Mouse (Mus musculus) liver, embryonic 11.5 days (tissue): ENCODE measurements around the gene Palm2. TPM values are rescaled to one million over a fixed set of nuclear protein-coding genes. Genes with fewer than 3 reads are reported as not detected.

Experiments
- ATAC-seq: fragments of 200-750 bp; cut with Nextera tagmentation; replicated peaks from 2 replicates; pipeline ENCODE4 v1.8.0; 2017; ENCODE audit warnings: moderate number of reproducible peaks, mild to moderate bottlenecking, moderate TSS enrichment, moderate library complexity; ENCODE audit not compliant: low FRiP score
- DNase-seq: peaks from one replicate; pipeline ENCODE4 v3.0.0-alpha.2; 2017; ENCODE audit warnings: low spot score
- H3K27ac ChIP-seq: fragments of 300-500 bp; sonication (generic); 2 replicates; pipeline ENCODE4 v1.5.1; 2014; ENCODE audit warnings: mild to moderate bottlenecking, low read depth, low read length, control low read depth
- H3K27me3 ChIP-seq: fragments of 300-500 bp; sonication (generic); replicated peaks from 2 replicates; pipeline ENCODE4 v1.6.1; 2014; ENCODE audit warnings: low read length, mixed read lengths; ENCODE audit not compliant: control insufficient read depth, insufficient read depth
- H3K36me3 ChIP-seq: fragments of 300-500 bp; sonication (generic); 2 replicates; pipeline ENCODE4 v1.6.1; 2014; ENCODE audit warnings: mild to moderate bottlenecking, low read length, moderate library complexity, mixed read lengths; ENCODE audit not compliant: control insufficient read depth, insufficient read depth
- H3K4me1 ChIP-seq: fragments of 300-500 bp; sonication (generic); replicated peaks from 2 replicates; pipeline ENCODE4 v1.6.1; 2014; ENCODE audit warnings: low read length, mixed read lengths; ENCODE audit not compliant: control insufficient read depth, insufficient read depth
- H3K4me2 ChIP-seq: fragments of 300-500 bp; sonication (generic); 2 replicates; pipeline ENCODE4 v1.6.1; 2014; ENCODE audit warnings: mild to moderate bottlenecking, control low read depth, moderate library complexity
- H3K4me3 ChIP-seq: fragments of 300-500 bp; sonication (generic); 2 replicates; pipeline ENCODE4 v1.5.1; 2014; ENCODE audit warnings: low read depth, low read length, control low read depth
- H3K9ac ChIP-seq: fragments of 300-500 bp; sonication (generic); 2 replicates; pipeline ENCODE4 v1.6.1; 2014; ENCODE audit warnings: low read depth, low read length, control low read depth
- H3K9me3 ChIP-seq: fragments of 300-500 bp; sonication (generic); 2 replicates; pipeline ENCODE4 v1.6.1; 2016; ENCODE audit warnings: low read length, inconsistent platforms, mixed read lengths; ENCODE audit not compliant: control insufficient read depth
- WGBS: fragments of 180-500 bp; shearing (Covaris S2); extraction: QIAGEN DNeasy Blood & Tissue Kit; methylation state at CpG from one replicate; pipeline ENCODE4 v1.1.7; 2014; 5-methylcytosine and 5-hydroxymethylcytosine counted together
- polyA plus RNA-seq: library from polyadenylated mRNA; unstranded; fragments of >200 nt; fragmentation: Nextera tagmentation; extraction: Ambion mirVana; gene quantifications from 2 replicates; pipeline ENCODE4 v1.2.1, GENCODE M21; 2014

Palm2 gene
- polyA plus RNA-seq, 1 experiment from 2014 or later, result 0.71 TPM

GRCm38 (mm10) chr4:57434705-57435360 lies 786 bp downstream of the Palm2 start:
- 18% methylated on average over 19 of the region's 19 CpGs for WGBS
- Histone ChIP-seq H3K36me3 (no peaks in the 10 kb centered on the region), H3K27ac (no peak overlapping the region), H3K9me3 (no peaks in the 10 kb centered on the region), H3K9ac (no peak overlapping the region), H3K4me1 (0 out of 2 replicates have a peak, but pooled peaks cover 4% of the 10 kb centered on the region), H3K27me3 (peaks cover 45% of the 10 kb centered on the region), H3K4me2 (peak overlapping the region; percentile 89), H3K4me3 (peak overlapping the region; percentile 50)
- no peak for ATAC-seq
- no peak for DNase-seq

- H3K27me3 ChIP-seq, result peaks cover 45% of the 10 kb centered on the region
- H3K9ac ChIP-seq, result no peak overlapping the region
- DNase-seq, result no peak
- H3K4me2 ChIP-seq, result no peak overlapping the region
- H3K36me3 ChIP-seq, result no peaks in the 10 kb centered on the region
- H3K4me3 ChIP-seq, result no peak overlapping the region
- no peak overlapping the region for H3K27ac ChIP-seq
- ATAC-seq, result no peak
- H3K9me3 ChIP-seq, result no peaks in the 10 kb centered on the region
- H3K4me1 ChIP-seq, result 0 out of 2 replicates have a peak, but pooled peaks cover 4% of the 10 kb centered on the region
- 67% methylated on average over 4 of the region's 4 CpGs for WGBS
Observed at GRCm38 (mm10) chr4:57436286-57436685, 2.2 kb downstream of the Palm2 start.

GRCm38 (mm10) chr4:57446082-57446481 lies 12.0 kb downstream of the Palm2 start:
- Histone ChIP-seq H3K36me3 (no peaks in the 10 kb centered on the region), H3K4me1 (no peaks in the 10 kb centered on the region), H3K27ac (no peak overlapping the region), H3K9ac (no peak overlapping the region), H3K9me3 (no peaks in the 10 kb centered on the region), H3K27me3 (no peaks in the 10 kb centered on the region), H3K4me2 (no peak overlapping the region), H3K4me3 (no peak overlapping the region)
- ATAC-seq (no peak), DNase-seq (no peak)
- 73% methylated on average over 2 of the region's 2 CpGs for WGBS

- WGBS, result 74% methylated on average over 4 of the region's 4 CpGs
- H3K4me1 ChIP-seq, result no peaks in the 10 kb centered on the region
- ATAC-seq (no peak), DNase-seq (no peak)
- no peak overlapping the region for H3K9ac ChIP-seq
- no peaks in the 10 kb centered on the region for H3K36me3 ChIP-seq
- H3K9me3 ChIP-seq, result no peaks in the 10 kb centered on the region
- H3K4me3 ChIP-seq, result no peak overlapping the region
- no peaks in the 10 kb centered on the region for H3K27me3 ChIP-seq
- no peak overlapping the region for H3K4me2 ChIP-seq
- H3K27ac ChIP-seq, result no peak overlapping the region
Observed at GRCm38 (mm10) chr4:57446854-57447444, 12.9 kb downstream of the Palm2 start.

- Histone ChIP-seq H3K27me3 (no peaks in the 10 kb centered on the region), H3K27ac (no peak overlapping the region), H3K4me3 (no peak overlapping the region), H3K4me2 (no peak overlapping the region), H3K9ac (no peak overlapping the region), H3K9me3 (no peaks in the 10 kb centered on the region), H3K36me3 (no peaks in the 10 kb centered on the region), H3K4me1 (no peaks in the 10 kb centered on the region)
- DNase-seq, result no peak
- WGBS, result 36% methylated on average over 3 of the region's 3 CpGs
- ATAC-seq, result no peak
Observed at GRCm38 (mm10) chr4:57451896-57452295, 17.8 kb downstream of the Palm2 start.

- Histone ChIP-seq H3K9me3 (no peaks in the 10 kb centered on the region), H3K36me3 (no peaks in the 10 kb centered on the region), H3K4me3 (no peak overlapping the region), H3K4me1 (no peaks in the 10 kb centered on the region), H3K9ac (no peak overlapping the region), H3K4me2 (no peak overlapping the region), H3K27ac (no peak overlapping the region), H3K27me3 (no peaks in the 10 kb centered on the region)
- DNase-seq, result no peak
- WGBS, result 84% methylated on average over 5 of the region's 5 CpGs
- ATAC-seq, result no peak
Observed at GRCm38 (mm10) chr4:57452661-57453060, 18.6 kb downstream of the Palm2 start.

- no peak for ATAC-seq
- Histone ChIP-seq H3K9me3 (no peaks in the 10 kb centered on the region), H3K4me2 (no peak overlapping the region), H3K27ac (no peak overlapping the region), H3K4me3 (no peak overlapping the region), H3K36me3 (no peaks in the 10 kb centered on the region), H3K9ac (no peak overlapping the region), H3K27me3 (no peaks in the 10 kb centered on the region), H3K4me1 (no peaks in the 10 kb centered on the region)
- WGBS, result 43% methylated on average over 2 of the region's 3 CpGs
- no peak for DNase-seq
Observed at GRCm38 (mm10) chr4:57462378-57462777, 28.3 kb downstream of the Palm2 start.

- no peak for DNase-seq
- Histone ChIP-seq H3K9me3 (no peaks in the 10 kb centered on the region), H3K27ac (no peak overlapping the region), H3K9ac (no peak overlapping the region), H3K4me2 (no peak overlapping the region), H3K27me3 (no peaks in the 10 kb centered on the region), H3K36me3 (no peaks in the 10 kb centered on the region), H3K4me1 (no peaks in the 10 kb centered on the region), H3K4me3 (no peak overlapping the region)
- ATAC-seq, result no peak
- WGBS, result 83% methylated on average over 7 of the region's 7 CpGs
Observed at GRCm38 (mm10) chr4:57482435-57482834, 48.4 kb downstream of the Palm2 start.

- no peaks in the 10 kb centered on the region for H3K4me1 ChIP-seq
- H3K9me3 ChIP-seq, result no peaks in the 10 kb centered on the region
- H3K27ac ChIP-seq, result no peak overlapping the region
- no peak overlapping the region for H3K4me3 ChIP-seq
- ATAC-seq, result no peak
- no peak overlapping the region for H3K9ac ChIP-seq
- 70% methylated on average over 3 of the region's 3 CpGs for WGBS
- H3K4me2 ChIP-seq, result no peak overlapping the region
- no peaks in the 10 kb centered on the region for H3K27me3 ChIP-seq
- no peaks in the 10 kb centered on the region for H3K36me3 ChIP-seq
- DNase-seq, result no peak
Observed at GRCm38 (mm10) chr4:57486392-57486791, 52.3 kb downstream of the Palm2 start.
